Mouse (Mus musculus): ENCODE results near the gene Sgce.

DNA sequence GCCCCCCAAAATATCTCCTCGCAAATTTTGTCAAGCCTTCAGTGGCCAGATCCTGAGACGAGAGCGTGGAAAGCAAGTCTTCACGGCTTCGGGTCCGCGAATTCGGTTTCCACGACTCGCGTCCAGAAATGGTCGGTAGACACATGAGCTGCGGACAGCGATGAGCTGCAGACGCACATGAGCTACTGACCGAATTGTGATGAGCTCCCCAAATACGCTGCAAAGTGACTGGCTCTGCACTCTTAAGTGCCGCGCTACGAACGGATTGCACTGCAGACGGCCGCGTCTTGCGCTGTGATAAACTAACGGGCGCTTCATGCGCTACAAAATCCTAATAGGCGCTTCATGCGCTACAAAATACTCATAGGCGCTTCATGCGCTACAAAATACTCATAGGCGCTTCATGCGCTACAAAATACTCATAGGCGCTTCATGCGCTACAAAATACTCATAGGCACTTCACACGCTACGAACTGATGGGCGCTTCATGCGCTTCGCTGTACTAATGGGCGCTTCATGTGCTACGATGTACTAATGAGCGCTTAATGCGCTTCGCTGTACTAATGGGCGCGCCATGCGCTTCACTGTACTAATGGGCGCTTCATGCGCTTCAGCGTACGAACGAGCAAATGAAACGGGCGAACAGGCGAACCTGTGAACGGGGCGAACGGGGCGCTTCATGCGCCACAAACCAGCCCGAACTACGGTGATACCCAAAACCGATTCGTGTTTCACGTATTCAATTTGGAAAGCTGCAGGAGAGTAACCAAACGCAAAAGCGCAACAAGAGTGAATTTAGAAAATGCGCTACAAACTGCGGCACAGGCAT lies 884 bp upstream of the Sgce start:
- TF ChIP-seq POLR2A (IDR thresholded peaks at IDR 0.05; ENCODE audit: low read depth, low read length) (no peak), CTCF (IDR thresholded peaks at IDR 0.05; ENCODE audit: extremely low read depth, insufficient read length, insufficient replicate concordance, low read depth, low read length) (no peak)
